ENCODE assay signal across 8 mouse cellular contexts in the genomic region with DNA sequence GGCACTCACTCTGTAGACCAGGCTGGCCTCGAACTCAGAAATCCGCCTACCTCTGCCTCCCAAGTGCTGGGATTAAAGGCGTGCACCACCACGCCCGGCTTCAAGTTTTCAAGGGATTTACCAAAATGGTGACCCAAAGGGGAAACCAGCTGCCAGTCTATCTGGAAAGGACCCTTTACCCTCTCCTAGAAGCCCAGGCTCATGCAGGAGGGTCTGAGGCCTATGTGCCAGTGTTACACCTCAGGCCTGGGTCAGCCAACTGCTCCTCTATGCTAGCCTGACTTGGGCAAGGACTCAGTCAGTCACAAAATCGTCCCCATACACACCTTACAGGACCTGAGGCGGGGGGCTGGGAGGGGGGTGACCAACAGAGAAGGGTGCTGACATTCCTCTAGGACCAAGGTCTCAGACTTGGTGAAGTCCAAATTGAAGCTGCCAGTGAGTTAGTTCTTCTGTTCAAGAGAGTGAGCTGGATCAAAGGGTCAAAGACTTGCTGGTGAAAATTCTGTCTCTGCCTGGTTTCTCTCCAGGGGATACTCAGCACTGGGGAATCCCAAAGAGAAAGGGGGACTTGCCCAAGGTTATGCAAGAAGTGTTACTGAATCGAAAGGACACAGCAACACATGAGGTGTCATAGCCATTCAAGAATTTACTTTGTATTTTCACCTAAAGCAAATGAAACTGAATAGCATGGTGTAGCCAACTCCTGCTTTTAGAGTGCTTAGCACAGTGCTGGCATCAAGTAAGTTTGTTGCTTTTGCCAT. TPM values are rescaled to one million over a fixed set of nuclear protein-coding genes. Genes with fewer than 3 reads are reported as not detected.
DNase-seq lines count a peak whose midpoint lies in the region; ATAC-seq and TF ChIP-seq lines count a peak whose summit lies in the region.

No protein-coding gene starts in this region.

- TF ChIP-seq CTCF in layer of hippocampus, adult 2 months (conservative IDR thresholded peaks at IDR 0.05) = no peak
- TF ChIP-seq CTCF in bone marrow macrophage, adult 2 months (IDR thresholded peaks at IDR 0.05; ENCODE audit: low read depth, low read length) = no peak
- no peak for TF ChIP-seq CTCF in midbrain, postnatal 0 days (IDR thresholded peaks at IDR 0.05)

- peak overlapping the region; percentile 76 for H3K9ac ChIP-seq in hindbrain, embryonic 15.5 days
- peak overlapping the region; percentile 66 for H3K9ac ChIP-seq in midbrain, postnatal 0 days (replicated peaks; ENCODE audit: low read length, poor library complexity, severe bottlenecking)

- no peak for TF ChIP-seq POLR2A in bone marrow macrophage, adult 2 months (IDR thresholded peaks at IDR 0.05; ENCODE audit: borderline replicate concordance, low read depth, low read length)

- peaks cover 31% of the 10 kb centered on the region for H3K4me1 ChIP-seq in bone marrow macrophage, adult 2 months (ENCODE audit: control insufficient read depth, insufficient read depth, low read length)
- H3K4me1 ChIP-seq in hindbrain, embryonic 15.5 days (replicated peaks) = peaks cover 59% of the 10 kb centered on the region
- H3K4me1 ChIP-seq in midbrain, postnatal 0 days (ENCODE audit: insufficient read depth, low read length) = peaks cover 21% of the 10 kb centered on the region

- H3K27me3 ChIP-seq in hindbrain, embryonic 15.5 days = no peaks in the 10 kb centered on the region
- no peaks in the 10 kb centered on the region for H3K27me3 ChIP-seq in midbrain, postnatal 0 days (ENCODE audit: insufficient read depth, low read length)

- no peaks in the 10 kb centered on the region for H3K36me3 ChIP-seq in hindbrain, embryonic 15.5 days
- peaks cover 4% of the 10 kb centered on the region; the same call in 1 of the 2 replicates for H3K36me3 ChIP-seq in midbrain, postnatal 0 days (ENCODE audit: insufficient read depth, low read length)

- peak overlapping the region; percentile 90 for H3K27ac ChIP-seq in layer of hippocampus, adult 2 months
- no peak overlapping the region for H3K27ac ChIP-seq in bone marrow macrophage, adult 2 months (ENCODE audit: insufficient read depth, low read depth, low read length)
- peak overlapping the region; percentile 91 for H3K27ac ChIP-seq in hindbrain, embryonic 15.5 days (replicated peaks)
- peak overlapping the region; percentile 98 for H3K27ac ChIP-seq in midbrain, postnatal 0 days (ENCODE audit: low read depth, low read length)

- intact Hi-C loops in gastrocnemius, postnatal 14 days (cut with DNase I; ENCODE audit: low total_unique reads) = no loop called here

- 87% methylated on average over 8 of the region's 8 CpGs for WGBS in hindbrain, embryonic 15.5 days
- 82% methylated on average over 7 of the region's 8 CpGs for WGBS in midbrain, postnatal 0 days

- H3K9me3 ChIP-seq in hindbrain, embryonic 15.5 days = no peaks in the 10 kb centered on the region
- H3K9me3 ChIP-seq in midbrain, postnatal 0 days (ENCODE audit: low read length) = no peaks in the 10 kb centered on the region

- peak overlapping the region; percentile 86 for H3K4me3 ChIP-seq in layer of hippocampus, adult 2 months
- H3K4me3 ChIP-seq in bone marrow macrophage, adult 2 months (ENCODE audit: insufficient read depth, low read length) = peak overlapping the region; percentile 83
- peak overlapping the region; percentile 90 for H3K4me3 ChIP-seq in hindbrain, embryonic 15.5 days
- H3K4me3 ChIP-seq in midbrain, postnatal 0 days (ENCODE audit: low read depth, low read length) = peak overlapping the region; percentile 94

- H3K4me2 ChIP-seq in hindbrain, embryonic 15.5 days = peak overlapping the region; percentile 78
- H3K4me2 ChIP-seq in midbrain, postnatal 0 days (ENCODE audit: low read depth, low read length, poor library complexity, severe bottlenecking) = peak overlapping the region; percentile 81

- no peak for ATAC-seq in hindbrain, embryonic 15.5 days (ENCODE audit: low FRiP score, low read depth)
- ATAC-seq in midbrain, postnatal 0 days (ENCODE audit: low FRiP score) = no peak

- DNase-seq in layer of hippocampus, adult 2 months (ENCODE audit: low spot score in 2 of 2) = no peak
- DNase-seq in layer of hippocampus, postnatal 25 days (ENCODE audit: extremely low spot score in 1 of 2, low spot score in 1 of 2) = no peak
- DNase-seq in midbrain, postnatal 0 days (ENCODE audit: low spot score) = no peak
- DNase-seq in spleen, postnatal 10 days (ENCODE audit: low spot score in 2 of 2) = no peak
- DNase-seq in gastrocnemius, postnatal 14 days = no peak
- no peak for DNase-seq in left cerebral cortex, adult 11 months (ENCODE audit: low spot score)

RNA-seq across cellular contexts. Expression of a gene that starts 55.5 kb away (rescaled TPM):
- total RNA-seq in layer of hippocampus, adult 2 months (2021) = 10 to 100 TPM; 14.3 to 18.6 TPM
- 10 to 100 TPM; 14.3 to 18.8 TPM for total RNA-seq in layer of hippocampus, postnatal 25 days (2021)
- 5.1 and 7.6 TPM in 2 replicates for polyA plus RNA-seq in bone marrow macrophage, adult 2 months (2012; ENCODE audit: insufficient read depth, insufficient read length, missing spikeins)
- polyA plus RNA-seq in hindbrain, embryonic 15.5 days (2015; fragmentation: Nextera tagmentation; extraction: Ambion mirVana) = 42.4 and 44.8 TPM in 2 replicates
- 27.4 and 30.7 TPM in 2 replicates for total RNA-seq in midbrain, postnatal 0 days (2014; rRNA removed)
- 33.8 and 38.4 TPM in 2 replicates for polyA plus RNA-seq in midbrain, postnatal 0 days (2015; fragmentation: Nextera tagmentation; extraction: Ambion mirVana)
- 100 to 1,000 TPM; 165 to 224 TPM for total RNA-seq in gastrocnemius, postnatal 14 days (2021)
